Mouse (Mus musculus): ENCODE results near the gene Tyw3. TPM values are rescaled to one million over a fixed set of nuclear protein-coding genes. Genes with fewer than 3 reads are reported as not detected.
A peak's percentile ranks its signal among the peaks of the same experiment; 100 is the strongest.

Tyw3 gene
- polyA plus RNA-seq, 1 experiment from 2014 or later, result 13.0 TPM

DNA sequence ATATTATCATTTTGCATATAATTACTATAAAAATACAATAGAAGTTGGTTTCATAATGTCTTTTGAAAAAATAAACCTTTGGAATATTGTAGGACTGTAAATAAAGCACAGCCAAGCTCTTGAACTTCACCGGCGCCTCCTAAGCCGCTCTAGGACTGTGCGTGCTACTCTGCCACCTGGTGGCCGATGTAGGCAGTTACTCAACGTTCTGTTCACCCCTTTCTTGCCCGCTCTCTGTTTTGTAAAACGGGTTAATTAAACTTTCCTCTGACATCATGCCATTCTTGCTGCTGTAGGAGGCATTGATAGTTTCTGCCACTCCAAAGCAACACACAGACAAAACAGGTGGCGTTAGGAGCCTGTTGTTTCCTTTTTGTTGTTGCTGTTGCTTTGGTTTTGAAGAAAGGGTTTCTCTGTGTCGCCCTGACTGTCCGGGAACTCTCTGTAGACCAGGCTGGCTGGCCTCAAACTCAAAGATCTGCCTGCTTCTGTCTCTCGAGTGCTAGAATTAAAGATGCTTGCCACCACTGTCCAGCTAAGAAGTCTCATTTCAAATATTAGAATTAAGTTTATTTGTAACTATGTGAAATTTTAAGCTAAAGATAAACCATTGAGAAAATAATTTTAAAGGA, 24.4 kb downstream of the Tyw3 start:
- H3K27ac ChIP-seq, result no peak overlapping the region
- H3K27me3 ChIP-seq (ENCODE audit: control insufficient read depth, insufficient read depth, low read length), result peaks cover 3% of the 10 kb centered on the region; the same call in 1 of the 2 replicates
- 10% methylated on average over 12 of the region's 12 CpGs for WGBS
- H3K9ac ChIP-seq, result no peak overlapping the region
- H3K36me3 ChIP-seq (replicated peaks; ENCODE audit: control insufficient read depth, insufficient read depth), result no peaks in the 10 kb centered on the region
- no peak overlapping the region; the same call in 1 of the 2 replicates for H3K4me2 ChIP-seq (replicated peaks)
- H3K4me3 ChIP-seq (replicated peaks; ENCODE audit: low read length), result no peak overlapping the region
- H3K9me3 ChIP-seq (ENCODE audit: control insufficient read depth, low read length), result no peaks in the 10 kb centered on the region
- ATAC-seq (ENCODE audit: low FRiP score) (peak; percentile 89), DNase-seq (ENCODE audit: low spot score) (peak; percentile 92)
- H3K4me1 ChIP-seq (replicated peaks; ENCODE audit: control insufficient read depth, insufficient read depth, low read length), result peaks cover 6% of the 10 kb centered on the region; the same call in 1 of the 2 replicates

DNA sequence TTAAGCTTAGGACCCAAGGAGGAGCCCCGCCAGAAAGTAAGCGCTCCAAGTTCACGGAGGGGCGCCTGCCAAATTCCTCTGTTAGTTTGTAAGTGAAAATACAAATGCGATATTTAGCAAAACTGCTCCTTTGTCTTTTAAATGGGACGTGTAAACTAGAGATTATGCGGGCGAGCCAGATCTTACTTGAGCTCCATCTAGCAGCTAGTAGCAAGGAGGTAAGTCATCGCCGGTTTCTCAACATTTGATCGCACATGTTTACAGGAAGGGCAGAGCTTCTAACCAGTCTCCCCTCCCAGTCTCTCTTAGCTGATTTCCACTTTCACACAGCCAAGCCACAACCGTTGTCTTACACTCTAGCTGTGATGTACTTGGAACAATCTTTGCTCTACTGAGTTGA, 26.1 kb downstream of the Tyw3 start:
- no peak overlapping the region for H3K4me3 ChIP-seq (replicated peaks; ENCODE audit: low read length)
- no peaks in the 10 kb centered on the region for H3K9me3 ChIP-seq (ENCODE audit: control insufficient read depth, low read length)
- ATAC-seq (ENCODE audit: low FRiP score) (no peak), DNase-seq (ENCODE audit: low spot score) (no peak)
- H3K27me3 ChIP-seq (ENCODE audit: control insufficient read depth, insufficient read depth, low read length), result peaks cover 3% of the 10 kb centered on the region; the same call in 1 of the 2 replicates
- H3K4me1 ChIP-seq (replicated peaks; ENCODE audit: control insufficient read depth, insufficient read depth, low read length), result peaks cover 6% of the 10 kb centered on the region; the same call in 1 of the 2 replicates
- WGBS, result 5% methylated on average over 12 of the region's 12 CpGs
- H3K4me2 ChIP-seq (replicated peaks), result peak overlapping the region; percentile 43
- H3K9ac ChIP-seq, result no peak overlapping the region
- H3K36me3 ChIP-seq (replicated peaks; ENCODE audit: control insufficient read depth, insufficient read depth), result no peaks in the 10 kb centered on the region
- no peak overlapping the region for H3K27ac ChIP-seq

DNA sequence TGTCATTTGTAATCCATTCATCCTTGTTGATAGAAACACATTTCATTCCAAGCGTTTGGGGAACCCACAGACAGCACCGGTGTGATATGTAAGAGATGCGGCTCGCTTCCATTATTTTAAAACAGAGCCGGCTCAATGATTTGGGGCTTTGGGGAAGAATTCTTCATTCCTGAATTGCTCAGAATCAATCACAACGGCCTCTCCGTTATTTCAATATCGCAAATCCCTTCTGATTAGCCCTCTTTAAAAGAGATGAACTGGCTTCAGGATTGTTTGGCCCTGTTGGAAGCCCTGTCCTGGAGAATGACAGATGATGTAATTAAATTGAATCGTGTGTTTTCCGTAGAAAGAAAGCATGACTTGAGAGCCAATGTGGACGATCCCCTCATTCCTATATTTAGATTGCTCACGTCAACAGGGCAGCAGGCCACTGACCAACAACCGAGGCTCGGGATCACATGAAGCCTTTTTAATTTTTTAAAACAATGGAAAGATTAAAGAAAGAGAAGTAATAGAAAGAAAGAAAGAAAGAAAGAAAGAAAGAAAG, 26.8 kb downstream of the Tyw3 start:
- no peak for ATAC-seq (ENCODE audit: low FRiP score)
- 23% methylated on average over 14 of the region's 14 CpGs for WGBS
- Histone ChIP-seq H3K9me3 (ENCODE audit: control insufficient read depth, low read length) (no peaks in the 10 kb centered on the region), H3K4me2 (replicated peaks) (peak overlapping the region; percentile 34), H3K27ac (no peak overlapping the region), H3K4me3 (replicated peaks; ENCODE audit: low read length) (no peak overlapping the region), H3K36me3 (replicated peaks; ENCODE audit: control insufficient read depth, insufficient read depth) (no peaks in the 10 kb centered on the region), H3K4me1 (replicated peaks; ENCODE audit: control insufficient read depth, insufficient read depth, low read length) (peaks cover 6% of the 10 kb centered on the region; the same call in 1 of the 2 replicates), H3K27me3 (ENCODE audit: control insufficient read depth, insufficient read depth, low read length) (peaks cover 3% of the 10 kb centered on the region; the same call in 1 of the 2 replicates), H3K9ac (no peak overlapping the region)
- DNase-seq (ENCODE audit: low spot score), result no peak

DNA sequence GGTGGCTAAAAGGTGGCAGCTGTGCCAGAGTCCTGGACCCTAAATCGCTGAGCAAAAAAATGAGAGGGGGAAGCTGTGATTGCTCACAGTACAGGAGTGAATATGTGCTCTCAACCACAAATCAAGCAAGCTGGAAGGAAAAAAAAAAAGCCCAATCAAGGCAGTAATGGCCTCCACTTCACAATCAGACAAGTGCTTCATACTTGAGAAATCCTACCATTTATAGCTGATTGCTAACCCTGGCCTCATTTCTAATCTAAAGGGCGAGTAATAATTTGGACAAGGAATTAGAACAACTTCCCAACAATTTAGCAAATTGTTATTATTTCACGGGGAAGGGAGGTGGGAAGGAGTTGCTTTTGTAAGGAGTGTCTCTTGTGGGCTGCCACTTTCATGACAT, 31.5 kb downstream of the Tyw3 start:
- no peaks in the 10 kb centered on the region for H3K36me3 ChIP-seq (replicated peaks; ENCODE audit: control insufficient read depth, insufficient read depth)
- no peak overlapping the region for H3K4me2 ChIP-seq (replicated peaks)
- H3K27me3 ChIP-seq (ENCODE audit: control insufficient read depth, insufficient read depth, low read length), result no peaks in the 10 kb centered on the region; the same call in 1 of the 2 replicates
- no peaks in the 10 kb centered on the region; the same call in 1 of the 2 replicates for H3K4me1 ChIP-seq (replicated peaks; ENCODE audit: control insufficient read depth, insufficient read depth, low read length)
- no peak overlapping the region for H3K9ac ChIP-seq
- no peak for ATAC-seq (ENCODE audit: low FRiP score)
- H3K9me3 ChIP-seq (ENCODE audit: control insufficient read depth, low read length), result no peaks in the 10 kb centered on the region
- no peak overlapping the region for H3K4me3 ChIP-seq (replicated peaks; ENCODE audit: low read length)
- DNase-seq (ENCODE audit: low spot score), result no peak
- H3K27ac ChIP-seq, result no peak overlapping the region
- 80% methylated on average over 3 of the region's 3 CpGs for WGBS

DNA sequence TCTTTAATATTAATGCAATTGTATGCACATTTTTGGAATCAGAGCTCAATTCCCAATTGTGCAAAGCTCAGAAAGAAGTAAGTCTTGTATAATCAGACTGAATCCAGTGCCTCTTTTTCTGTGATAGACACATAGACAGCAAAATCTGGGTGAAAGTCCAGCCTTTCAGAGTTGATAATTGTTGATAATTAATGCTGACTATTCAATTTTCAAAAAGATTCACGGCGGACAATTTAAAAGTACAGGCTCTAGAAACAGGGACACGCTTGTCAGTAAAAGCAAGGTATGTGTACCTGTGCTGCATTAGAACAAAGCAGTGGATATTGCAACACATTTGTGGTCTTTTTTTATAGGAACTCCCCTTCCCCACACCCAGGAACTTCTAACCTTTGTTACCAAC, 34.7 kb downstream of the Tyw3 start:
- Histone ChIP-seq H3K9ac (no peak overlapping the region), H3K4me1 (replicated peaks; ENCODE audit: control insufficient read depth, insufficient read depth, low read length) (no peaks in the 10 kb centered on the region), H3K4me2 (replicated peaks) (no peak overlapping the region), H3K27ac (no peak overlapping the region), H3K27me3 (ENCODE audit: control insufficient read depth, insufficient read depth, low read length) (no peaks in the 10 kb centered on the region; the same call in 1 of the 2 replicates), H3K9me3 (ENCODE audit: control insufficient read depth, low read length) (no peaks in the 10 kb centered on the region), H3K36me3 (replicated peaks; ENCODE audit: control insufficient read depth, insufficient read depth) (no peaks in the 10 kb centered on the region), H3K4me3 (replicated peaks; ENCODE audit: low read length) (no peak overlapping the region)
- DNase-seq (ENCODE audit: low spot score) (no peak), ATAC-seq (ENCODE audit: low FRiP score) (no peak)
- 97% methylated on average over 3 of the region's 3 CpGs for WGBS

DNA sequence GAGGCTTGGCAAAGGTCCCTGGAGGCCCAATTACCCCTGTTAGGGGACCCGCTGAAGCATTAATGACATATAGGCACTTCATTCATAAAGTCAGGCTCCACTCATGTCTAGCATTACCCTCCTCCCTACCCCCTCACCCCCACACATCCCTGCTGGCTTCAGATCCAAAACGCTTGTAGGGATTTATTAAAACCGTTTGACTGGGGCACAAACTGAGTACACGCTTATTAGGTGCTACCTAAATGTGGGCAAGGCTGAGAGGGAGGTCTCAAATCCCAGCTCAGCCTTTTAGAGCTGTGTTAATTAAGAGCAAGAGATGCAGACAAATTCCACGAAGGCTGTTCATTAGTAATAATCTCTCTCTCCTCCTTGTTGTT, 45.9 kb downstream of the Tyw3 start:
- Histone ChIP-seq H3K4me3 (replicated peaks; ENCODE audit: low read length) (no peak overlapping the region), H3K27me3 (ENCODE audit: control insufficient read depth, insufficient read depth, low read length) (no peaks in the 10 kb centered on the region; the same call in 1 of the 2 replicates), H3K4me1 (replicated peaks; ENCODE audit: control insufficient read depth, insufficient read depth, low read length) (peaks cover 30% of the 10 kb centered on the region), H3K9ac (no peak overlapping the region), H3K9me3 (ENCODE audit: control insufficient read depth, low read length) (no peaks in the 10 kb centered on the region), H3K4me2 (replicated peaks) (no peak overlapping the region), H3K27ac (no peak overlapping the region), H3K36me3 (replicated peaks; ENCODE audit: control insufficient read depth, insufficient read depth) (no peaks in the 10 kb centered on the region)
- peak; percentile 32; the same call in 1 of the 2 replicates for ATAC-seq (ENCODE audit: low FRiP score)
- WGBS, result 29% methylated on average over 5 of the region's 5 CpGs
- DNase-seq (ENCODE audit: low spot score), result no peak

DNA sequence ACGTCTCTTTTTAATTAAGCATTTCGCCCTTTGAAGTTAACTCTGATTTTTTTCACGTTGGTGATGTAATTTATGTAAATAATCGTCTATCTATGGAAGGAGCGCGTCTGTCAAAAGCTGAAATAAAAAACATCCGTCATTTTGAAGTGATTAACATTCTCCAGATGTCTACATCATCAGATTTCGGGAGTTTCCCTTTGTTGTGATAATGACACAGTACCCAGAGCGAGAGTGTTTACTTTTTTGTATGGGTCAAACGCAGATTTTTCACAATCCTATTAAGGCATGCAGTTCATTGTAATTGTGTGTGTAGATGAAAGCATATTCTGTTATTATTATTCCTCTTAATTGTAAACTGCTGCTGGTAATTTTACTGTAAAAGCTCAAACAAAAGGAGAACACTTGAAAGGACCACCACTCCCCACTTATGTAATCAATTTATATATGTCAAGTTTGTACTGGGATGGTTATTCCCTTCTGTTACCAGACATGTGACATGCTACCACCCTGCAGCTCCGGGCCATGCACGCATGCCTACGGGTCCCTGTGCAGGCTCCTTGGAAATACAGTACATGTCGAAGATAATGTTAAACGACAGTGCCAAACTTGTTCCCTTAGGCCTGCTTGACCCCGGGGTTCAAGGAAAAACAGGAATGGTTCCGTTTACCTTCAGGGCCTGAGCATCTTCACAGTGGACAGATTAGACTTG, 46.4 kb downstream of the Tyw3 start:
- 24% methylated on average over 17 of the region's 17 CpGs for WGBS
- DNase-seq (ENCODE audit: low spot score) (peak; percentile 30), ATAC-seq (ENCODE audit: low FRiP score) (peak; percentile 56; the same call in 1 of the 2 replicates)
- H3K9ac ChIP-seq, result no peak overlapping the region
- no peaks in the 10 kb centered on the region; the same call in 1 of the 2 replicates for H3K27me3 ChIP-seq (ENCODE audit: control insufficient read depth, insufficient read depth, low read length)
- H3K4me2 ChIP-seq (replicated peaks), result no peak overlapping the region
- no peak overlapping the region for H3K27ac ChIP-seq
- no peak overlapping the region for H3K4me3 ChIP-seq (replicated peaks; ENCODE audit: low read length)
- no peaks in the 10 kb centered on the region for H3K9me3 ChIP-seq (ENCODE audit: control insufficient read depth, low read length)
- peaks cover 30% of the 10 kb centered on the region for H3K4me1 ChIP-seq (replicated peaks; ENCODE audit: control insufficient read depth, insufficient read depth, low read length)
- no peaks in the 10 kb centered on the region for H3K36me3 ChIP-seq (replicated peaks; ENCODE audit: control insufficient read depth, insufficient read depth)

DNA sequence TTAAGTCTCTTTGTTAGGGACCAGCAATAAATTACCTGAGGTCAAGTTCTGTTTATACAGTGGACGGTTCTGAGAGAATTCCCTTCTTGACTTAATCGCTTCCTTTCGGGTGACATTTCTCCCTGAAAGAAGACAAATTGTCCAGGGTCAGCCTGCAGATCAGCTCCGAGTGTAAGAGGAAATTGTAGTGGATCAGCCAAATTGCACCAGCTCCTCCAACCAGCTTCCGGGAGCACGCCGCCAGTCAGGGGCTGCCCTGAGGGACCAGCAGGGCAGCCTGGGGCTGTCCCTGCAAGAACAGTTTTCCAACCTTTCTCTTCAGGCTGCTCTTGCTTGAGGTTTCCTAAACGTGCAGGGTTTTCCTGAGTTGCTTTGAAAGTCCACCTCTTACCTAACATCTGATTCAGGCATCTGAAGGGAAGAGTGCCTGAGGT, 48.0 kb downstream of the Tyw3 start:
- Histone ChIP-seq H3K4me3 (replicated peaks; ENCODE audit: low read length) (no peak overlapping the region), H3K36me3 (replicated peaks; ENCODE audit: control insufficient read depth, insufficient read depth) (no peaks in the 10 kb centered on the region), H3K4me1 (replicated peaks; ENCODE audit: control insufficient read depth, insufficient read depth, low read length) (peaks cover 30% of the 10 kb centered on the region), H3K4me2 (replicated peaks) (no peak overlapping the region), H3K9ac (no peak overlapping the region), H3K27me3 (ENCODE audit: control insufficient read depth, insufficient read depth, low read length) (no peaks in the 10 kb centered on the region; the same call in 1 of the 2 replicates), H3K27ac (no peak overlapping the region), H3K9me3 (ENCODE audit: control insufficient read depth, low read length) (no peaks in the 10 kb centered on the region)
- 21% methylated on average over 8 of the region's 8 CpGs for WGBS
- ATAC-seq (ENCODE audit: low FRiP score) (no peak), DNase-seq (ENCODE audit: low spot score) (no peak)

Measured in hindbrain, embryonic 14.5 days (tissue).